Mouse (Mus musculus) C2C12 (cell line): Measurements from ENCODE around the gene Fam205a4. TPM values are rescaled to one million over a fixed set of nuclear protein-coding genes. Genes with fewer than 3 reads are reported as not detected.
"Not testable (repeated sequence)": the region's sequence is repeated elsewhere in the genome, so short reads cannot be mapped to it uniquely, and the experiment has no call there.

ENCODE experiments used
- H3K27me3 ChIP-seq: one replicate; pipeline ENCODE4 v1.6.1; 2011; ENCODE audit not compliant: control insufficient read depth, insufficient read depth, insufficient read length
- H3K36me3 ChIP-seq: one replicate; pipeline ENCODE4 v1.6.1; 2011; ENCODE audit not compliant: control insufficient read depth, insufficient read depth
- H3K4me3 ChIP-seq: one replicate; pipeline ENCODE4 v1.5.1; 2011; ENCODE audit warnings: mild to moderate bottlenecking, control low read depth; ENCODE audit not compliant: poor library complexity, insufficient read depth, severe bottlenecking
- H3K79me2 ChIP-seq: one replicate; pipeline ENCODE4 v1.6.1; 2011; ENCODE audit not compliant: control insufficient read depth, insufficient read depth
- H3K79me3 ChIP-seq: one replicate; pipeline ENCODE4 v1.6.1; 2011; ENCODE audit warnings: low read depth, control low read depth
- H3ac ChIP-seq: one replicate; pipeline ENCODE3; 2011; ENCODE audit warnings: low read depth; ENCODE audit not compliant: control insufficient read depth, insufficient read length
- long read RNA-seq, 2 experiments: library from polyadenylated mRNA; unstranded; transcript quantifications; one replicate each; pipeline ENCODE4 v2.0.0; 2019 to 2020
- polyA plus RNA-seq: library from polyadenylated mRNA; unstranded; fragments of >200 nt; fragmentation: generic; extraction: Trizol; gene quantifications from one replicate; pipeline ENCODE4 v1.2.1, GENCODE M21; 2012; ENCODE audit warnings: missing spikeins

The Fam205a4 gene
- not detected for polyA plus RNA-seq
- long read RNA-seq, experiment 1 = 0 reads
- long read RNA-seq, experiment 2 = 0 reads

DNA sequence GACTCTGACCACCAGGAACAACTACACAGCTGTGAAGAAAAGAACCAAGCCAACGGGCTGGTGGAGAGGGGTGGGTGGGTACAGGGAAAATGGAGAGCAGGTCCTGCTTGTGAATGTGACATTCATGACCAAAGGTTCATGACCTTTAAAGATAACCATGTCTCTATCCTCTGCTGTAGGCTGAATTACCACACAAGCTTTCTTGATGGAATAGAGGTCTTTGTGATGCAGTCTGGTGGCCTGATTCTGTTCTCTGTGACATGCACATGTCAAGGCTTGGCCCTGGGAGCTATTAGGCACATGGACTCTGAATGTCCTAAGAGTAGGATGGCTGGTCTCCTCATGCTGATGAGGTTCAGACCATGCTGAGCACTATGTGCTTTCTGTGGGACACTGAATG, at the start of gene Fam205a4:
Gene Fam205a4, plus strand, starts transcription at position 301 of the 400 bp plus-strand sequence.
- H3K79me2 ChIP-seq = not testable (repeated sequence)

DNA sequence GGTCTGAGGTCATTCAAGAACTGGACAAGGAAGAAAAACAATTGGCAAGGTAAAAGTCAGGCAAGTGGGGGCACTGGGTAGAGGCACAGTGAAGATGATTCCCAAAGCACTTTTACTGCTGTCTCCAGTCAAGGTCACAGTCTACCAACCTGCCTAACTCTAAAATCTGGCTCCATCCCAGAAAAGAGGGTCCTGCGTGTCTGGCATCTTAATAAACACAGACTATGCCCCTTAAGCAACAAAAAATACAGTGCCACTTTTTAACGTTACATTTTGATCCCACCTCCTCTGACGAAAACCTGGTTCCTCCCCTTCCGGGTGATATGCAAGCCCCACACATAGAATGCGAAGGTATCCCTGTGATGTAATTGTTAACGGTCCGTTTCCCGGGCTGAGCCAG, 24.6 kb upstream of the Fam205a4 start, which contains the start of gene Gm20878:
Gene Gm20878, plus strand, starts transcription at position 301 of the 400 bp plus-strand sequence.
- not testable (repeated sequence) for H3K27me3 ChIP-seq, H3K36me3 ChIP-seq, H3ac ChIP-seq, H3K79me3 ChIP-seq, H3K79me2 ChIP-seq, H3K4me3 ChIP-seq

More for the DNA sequence above, at the start of gene Fam205a4:
- not testable (repeated sequence) for H3K27me3 ChIP-seq, H3K4me3 ChIP-seq, H3K36me3 ChIP-seq, H3ac ChIP-seq, H3K79me3 ChIP-seq

Other genes starting within 250 kb of the Fam205a4 start
- 106 TPM for gene Dctn3, start 242.9 kb upstream of the Fam205a4 start, polyA plus RNA-seq
- not detected for gene Arid3c, start 234.9 kb upstream of the Fam205a4 start, polyA plus RNA-seq
- gene Galt, start 210.8 kb upstream of the Fam205a4 start, polyA plus RNA-seq = 3.1 TPM
- 113 TPM for gene Sigmar1, start 209.9 kb upstream of the Fam205a4 start, polyA plus RNA-seq
- gene Ccl27a, start 191.8 kb upstream of the Fam205a4 start, polyA plus RNA-seq = not detected
- gene Gm21541, start 62.4 kb upstream of the Fam205a4 start, polyA plus RNA-seq = not detected
- gene Gm20878, start 24.5 kb upstream of the Fam205a4 start, polyA plus RNA-seq = not detected
- not detected for gene Gm21093, start 68.7 kb downstream of the Fam205a4 start, polyA plus RNA-seq
- gene Gm3893, start 125.1 kb downstream of the Fam205a4 start, polyA plus RNA-seq = not detected
- gene Gm13304, start 148.8 kb downstream of the Fam205a4 start, polyA plus RNA-seq = not detected
- not detected for gene Gm13306, start 187.4 kb downstream of the Fam205a4 start, polyA plus RNA-seq
- gene Gm13305, start 202.5 kb downstream of the Fam205a4 start, polyA plus RNA-seq = not detected